ENCODE assay signal across 8 mouse cellular contexts in the genomic region with DNA sequence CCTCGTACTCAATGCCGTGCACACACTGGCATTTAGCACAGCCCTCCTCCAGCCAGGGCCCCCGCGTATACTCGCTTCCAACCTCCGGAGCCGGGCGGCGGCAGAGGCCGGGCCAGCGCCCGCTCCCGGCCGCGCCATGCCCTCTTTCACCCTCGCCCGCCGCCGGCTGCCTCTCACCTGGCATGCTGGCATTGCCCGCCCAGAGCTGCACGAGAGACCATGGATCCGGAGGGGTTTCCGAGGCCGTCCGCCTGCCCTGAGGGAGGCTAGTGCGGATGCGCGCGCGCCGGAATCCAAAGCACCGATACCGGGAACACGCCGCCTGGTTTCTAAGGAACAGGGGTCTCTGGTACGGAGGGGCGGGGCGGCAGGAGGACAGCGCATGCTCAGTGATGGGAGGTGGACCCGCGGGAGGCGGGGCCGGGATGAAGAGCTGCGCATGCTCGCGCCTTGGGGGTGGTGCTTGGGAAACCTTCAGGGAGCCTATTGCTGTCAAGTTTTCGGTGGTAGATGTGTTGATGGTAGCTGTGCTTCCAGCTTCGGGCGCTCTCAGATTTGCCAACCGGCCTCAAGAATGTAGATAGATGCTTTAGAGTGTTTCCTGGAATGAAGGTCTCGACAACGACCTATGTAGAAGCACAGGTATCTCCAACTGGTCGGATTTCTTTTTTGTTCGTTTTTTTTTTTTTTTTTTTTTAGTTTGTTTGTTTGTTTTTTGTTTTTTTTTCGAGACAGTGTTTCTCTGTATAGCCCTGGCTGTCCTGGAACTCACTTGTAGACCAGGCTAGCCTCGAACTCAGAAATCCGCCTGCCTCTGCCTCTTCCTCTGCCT. TPM values are rescaled to one million over a fixed set of nuclear protein-coding genes. Genes with fewer than 3 reads are reported as not detected.
DNase-seq lines count a peak whose midpoint lies in the region; ATAC-seq and TF ChIP-seq lines count a peak whose summit lies in the region.

A gene (minus strand): TSS at position 388 of the 832 bp plus-strand sequence.

- peak; percentile 95 to 96 for DNase-seq in gastrocnemius, adult 8-10 months (ENCODE audit: low spot score in 2 of 2)
- DNase-seq in induced T-regulatory cell, adult 2 months (ENCODE audit: low read depth): peak; percentile 97
- peak; percentile 90 to 97 for DNase-seq in left cerebral cortex, adult 9 months (ENCODE audit: low spot score in 2 of 2)
- DNase-seq in right cerebral cortex, postnatal 14 days: peak; percentile 97
- DNase-seq in urinary bladder, postnatal 36 days (ENCODE audit: low spot score in 2 of 2): peak; percentile 96 to 98

- peak; percentile 95 for TF ChIP-seq POLR2A in cortical plate, adult 2 months (IDR thresholded peaks at IDR 0.05; ENCODE audit: extremely low read depth, insufficient read depth, low read length)

- peak within 1 kb of the TSS; percentile 56 for H3K4me3 ChIP-seq in cortical plate, adult 2 months (ENCODE audit: insufficient read depth, low read length)

- no peak for TF ChIP-seq CTCF in cortical plate, adult 2 months (IDR thresholded peaks at IDR 0.05; ENCODE audit: extremely low read depth, insufficient read depth, low read length)

- no peaks in the 10 kb centered on the region for H3K4me1 ChIP-seq in cortical plate, adult 2 months (ENCODE audit: control insufficient read depth, insufficient read depth, low read length)

- ATAC-seq in activated CD4-positive, CD25-positive, alpha-beta regulatory T cell, adult 4 months: peak; percentile 95
- peak; percentile 99 for ATAC-seq in megakaryocyte progenitor cell, adult 5-6 weeks (replicated peaks; ENCODE audit: poor library complexity)

- no peak within 1 kb of the TSS for H3K27ac ChIP-seq in cortical plate, adult 2 months (ENCODE audit: insufficient read depth, low read length)

RNA-seq across cellular contexts. Expression of the gene that starts here (rescaled TPM):
- 1 to 10 TPM; 1.8 to 4.3 TPM for polyA plus RNA-seq in activated CD4-positive, CD25-positive, alpha-beta regulatory T cell, adult 4 months (2017; shearing (Covaris generic))
- polyA plus RNA-seq in cortical plate, adult 2 months (2012; rRNA removed): 15.6 and 17.8 TPM in 2 replicates
- 1 to 10 TPM; 7.0 to 9.1 (median 8.3) TPM for total RNA-seq in gastrocnemius, adult 8-10 months (2022)
- 0.74 and 1.0 TPM in 2 replicates for total RNA-seq in megakaryocyte progenitor cell, adult 5-6 weeks (2015)
- total RNA-seq in megakaryocyte progenitor cell, adult 5-6 weeks (2017): 1.4 and 4.2 TPM in 2 replicates
